Comparison of ENCODE assay signal across 14 mouse cellular contexts in genomic region chr6:23383004-23383347, GRCm38 (mm10).
DNase-seq lines count a peak whose midpoint lies in the region; ATAC-seq and TF ChIP-seq lines count a peak whose summit lies in the region.
"Had no signal": no experiment of that assay in that cellular context is flagged by ENCODE, and none has a peak within 500 bp of the region (broad histone marks: within the 10 kb centered on the region; RNA-seq: fewer than 3 reads in every experiment).

No protein-coding gene starts in this region.

- no peaks in the 10 kb centered on the region for H3K36me3 ChIP-seq in hindbrain, embryonic 12.5 days
- H3K36me3 ChIP-seq in midbrain, embryonic 11.5 days (ENCODE audit: control insufficient read depth, insufficient read depth, low read length) = no peaks in the 10 kb centered on the region
- H3K36me3 ChIP-seq in liver, postnatal 0 days (replicated peaks; ENCODE audit: insufficient read depth, low read length) = no peaks in the 10 kb centered on the region
- H3K36me3 ChIP-seq: heart, embryonic 13.5 days; liver, embryonic 15.5 days had no signal

- H3K27me3 ChIP-seq in hindbrain, embryonic 12.5 days = peaks cover under 1% of the 10 kb centered on the region; the same call in 1 of the 2 replicates
- H3K27me3 ChIP-seq in midbrain, embryonic 11.5 days (ENCODE audit: control insufficient read depth, insufficient read depth, low read length) = peaks cover 11% of the 10 kb centered on the region
- no peaks in the 10 kb centered on the region for H3K27me3 ChIP-seq in liver, postnatal 0 days (ENCODE audit: insufficient read depth, low read length)
- H3K27me3 ChIP-seq: heart, embryonic 13.5 days; liver, embryonic 15.5 days had no signal

- H3K4me3 ChIP-seq in layer of hippocampus, adult 2 months = peak overlapping the region; percentile 38; the same call in 1 of the 2 replicates
- no peak overlapping the region for H3K4me3 ChIP-seq in hindbrain, embryonic 12.5 days
- H3K4me3 ChIP-seq in midbrain, embryonic 11.5 days (ENCODE audit: low read depth, low read length) = no peak overlapping the region
- H3K4me3 ChIP-seq in liver, postnatal 0 days (ENCODE audit: low read depth, low read length) = no peak overlapping the region
- H3K4me3 ChIP-seq: heart, embryonic 13.5 days; left cerebral cortex, adult 2 months; liver, embryonic 15.5 days had no signal

- H3K27ac ChIP-seq in layer of hippocampus, adult 2 months = no peak overlapping the region
- H3K27ac ChIP-seq in hindbrain, embryonic 12.5 days = no peak overlapping the region
- no peak overlapping the region for H3K27ac ChIP-seq in midbrain, embryonic 11.5 days (ENCODE audit: low read depth, low read length)
- H3K27ac ChIP-seq in liver, postnatal 0 days (ENCODE audit: low read depth) = no peak overlapping the region
- H3K27ac ChIP-seq: heart, embryonic 13.5 days; kidney, postnatal 0 days; left cerebral cortex, adult 2 months; liver, embryonic 15.5 days had no signal

- TF ChIP-seq CTCF in layer of hippocampus, adult 2 months (conservative IDR thresholded peaks at IDR 0.05) = no peak
- TF ChIP-seq CTCF in liver, postnatal 0 days (IDR thresholded peaks at IDR 0.05; ENCODE audit: low read depth) = no peak

- peak overlapping the region; percentile 32 for H3K4me2 ChIP-seq in hindbrain, embryonic 12.5 days (replicated peaks)
- H3K4me2 ChIP-seq in midbrain, embryonic 11.5 days = peak overlapping the region; percentile 12; the same call in 1 of the 2 replicates
- no peak overlapping the region for H3K4me2 ChIP-seq in liver, postnatal 0 days (ENCODE audit: low read depth, low read length)
- H3K4me2 ChIP-seq: heart, embryonic 13.5 days; liver, embryonic 15.5 days had no signal

- no peak for DNase-seq in layer of hippocampus, adult 2 months (ENCODE audit: low spot score in 2 of 2)
- no peak for DNase-seq in layer of hippocampus, postnatal 25 days (ENCODE audit: extremely low spot score in 1 of 2, low spot score in 1 of 2)
- DNase-seq in midbrain, embryonic 11.5 days (ENCODE audit: low spot score, missing footprints) = no peak
- no peak for DNase-seq in liver, postnatal 0 days
- DNase-seq in adrenal gland, adult 2 months = no peak
- no peak for DNase-seq in adrenal gland, postnatal 14 days
- DNase-seq: cerebellum, adult 8-10 months; gastrocnemius, postnatal 10 days had no signal

- peak; percentile 48 for ATAC-seq in hindbrain, embryonic 12.5 days (ENCODE audit: low FRiP score)
- ATAC-seq in midbrain, embryonic 11.5 days (ENCODE audit: low FRiP score) = peak; percentile 45
- no peak for ATAC-seq in liver, postnatal 0 days
- ATAC-seq in erythroid progenitor cell, adult 5-6 weeks (replicated peaks; ENCODE audit: low FRiP score, poor library complexity, severe bottlenecking) = no peak

- no peaks in the 10 kb centered on the region for H3K9me3 ChIP-seq in hindbrain, embryonic 12.5 days (replicated peaks)
- H3K9me3 ChIP-seq in midbrain, embryonic 11.5 days (ENCODE audit: control insufficient read depth, low read length) = no peaks in the 10 kb centered on the region
- H3K9me3 ChIP-seq in liver, postnatal 0 days (ENCODE audit: low read length) = no peaks in the 10 kb centered on the region
- H3K9me3 ChIP-seq: heart, embryonic 13.5 days; liver, embryonic 15.5 days had no signal

- peaks cover 14% of the 10 kb centered on the region for H3K4me1 ChIP-seq in hindbrain, embryonic 12.5 days
- H3K4me1 ChIP-seq in midbrain, embryonic 11.5 days (ENCODE audit: control insufficient read depth, insufficient read depth, low read length) = peaks cover 9% of the 10 kb centered on the region
- no peaks in the 10 kb centered on the region for H3K4me1 ChIP-seq in liver, postnatal 0 days (ENCODE audit: insufficient read depth)
- H3K4me1 ChIP-seq: heart, embryonic 13.5 days; liver, embryonic 15.5 days had no signal

- WGBS in hindbrain, embryonic 12.5 days = 24% methylated on average over 1 of the region's 1 CpGs
- WGBS in midbrain, embryonic 11.5 days = 19% methylated on average over 1 of the region's 1 CpGs
- 37% methylated on average over 1 of the region's 1 CpGs for WGBS in liver, postnatal 0 days (ENCODE audit: insufficient replicate concordance)

- no peak overlapping the region for H3K9ac ChIP-seq in hindbrain, embryonic 12.5 days
- H3K9ac ChIP-seq in midbrain, embryonic 11.5 days (ENCODE audit: low read length) = no peak overlapping the region
- no peak overlapping the region for H3K9ac ChIP-seq in liver, postnatal 0 days (replicated peaks)
- H3K9ac ChIP-seq: heart, embryonic 13.5 days; liver, embryonic 15.5 days had no signal

- no peak for TF ChIP-seq EP300 in liver, postnatal 0 days (IDR thresholded peaks at IDR 0.05; ENCODE audit: low read depth)

Comparison
In these comparisons a context has a peak if more than half of its experiments do, and no peak if none do; other contexts are left out.
1. ATAC-seq: peak in hindbrain, embryonic 12.5 days (single experiment) and midbrain, embryonic 11.5 days (single experiment); none in liver, postnatal 0 days (single experiment) and erythroid progenitor cell, adult 5-6 weeks (single experiment).